ENCODE assay signal across 9 mouse cellular contexts in genomic region chr5:54796953-54797450, GRCm38 (mm10).
DNase-seq lines count a peak whose midpoint lies in the region; ATAC-seq lines count a peak whose summit lies in the region.
"Had no signal": no experiment of that assay in that cellular context is flagged by ENCODE, and none has a peak within 500 bp of the region (broad histone marks: within the 10 kb centered on the region; RNA-seq: fewer than 3 reads in every experiment).

No protein-coding gene starts in this region.

- peak; percentile 69 for DNase-seq in A20 (ENCODE audit: low read depth, low spot score)
- peak; percentile 44 for DNase-seq in adipocyte (ENCODE audit: low spot score)
- peak; percentile 32 for DNase-seq in embryo, embryonic 9.5 days (ENCODE audit: extremely low spot score)
- DNase-seq in left cerebral cortex, adult 11 months (ENCODE audit: low spot score): peak; percentile 57
- DNase-seq in thymus, postnatal 14 days: no peak

- H3K27me3 ChIP-seq in hindbrain, embryonic 15.5 days: no peaks in the 10 kb centered on the region
- no peaks in the 10 kb centered on the region for H3K27me3 ChIP-seq in midbrain, embryonic 12.5 days
- H3K27me3 ChIP-seq: megakaryocyte, embryonic 14.5 days had no signal

- H3K9me3 ChIP-seq in hindbrain, embryonic 15.5 days: no peaks in the 10 kb centered on the region
- H3K9me3 ChIP-seq in midbrain, embryonic 12.5 days: no peaks in the 10 kb centered on the region
- H3K9me3 ChIP-seq: megakaryocyte, embryonic 14.5 days had no signal

- H3K4me3 ChIP-seq in hindbrain, embryonic 15.5 days: no peak overlapping the region
- H3K4me3 ChIP-seq in midbrain, embryonic 12.5 days: no peak overlapping the region
- H3K4me3 ChIP-seq: megakaryocyte, embryonic 14.5 days had no signal

- peak; percentile 93 for ATAC-seq in hindbrain, embryonic 15.5 days (ENCODE audit: low FRiP score, low read depth)
- peak; percentile 93 for ATAC-seq in midbrain, embryonic 12.5 days (ENCODE audit: low FRiP score, low read depth)
- ATAC-seq in erythroblast, adult 5-6 weeks (replicated peaks; ENCODE audit: low FRiP score, poor library complexity, severe bottlenecking): no peak

- H3K9ac ChIP-seq in hindbrain, embryonic 15.5 days: no peak overlapping the region
- H3K9ac ChIP-seq in midbrain, embryonic 12.5 days (replicated peaks): no peak overlapping the region

- H3K36me3 ChIP-seq in hindbrain, embryonic 15.5 days: no peaks in the 10 kb centered on the region
- no peaks in the 10 kb centered on the region for H3K36me3 ChIP-seq in midbrain, embryonic 12.5 days

- H3K27ac ChIP-seq in hindbrain, embryonic 15.5 days (replicated peaks): peak overlapping the region; percentile 27
- no peak overlapping the region for H3K27ac ChIP-seq in midbrain, embryonic 12.5 days (replicated peaks)

- 18% methylated on average over 6 of the region's 6 CpGs for WGBS in hindbrain, embryonic 15.5 days
- 35% methylated on average over 6 of the region's 6 CpGs for WGBS in midbrain, embryonic 12.5 days

- H3K4me1 ChIP-seq in hindbrain, embryonic 15.5 days (replicated peaks): peaks cover 6% of the 10 kb centered on the region; the same call in 1 of the 2 replicates
- 0 out of 2 replicates have a peak, but pooled peaks cover 2% of the 10 kb centered on the region for H3K4me1 ChIP-seq in midbrain, embryonic 12.5 days
- H3K4me1 ChIP-seq: megakaryocyte, embryonic 14.5 days had no signal

- no peak overlapping the region for H3K4me2 ChIP-seq in hindbrain, embryonic 15.5 days
- no peak overlapping the region for H3K4me2 ChIP-seq in midbrain, embryonic 12.5 days (replicated peaks)
